Mouse (Mus musculus) heart, postnatal 0 days (tissue): Measurements from ENCODE around the gene Runx2. TPM values are rescaled to one million over a fixed set of nuclear protein-coding genes. Genes with fewer than 3 reads are reported as not detected.

Experiments used
- ATAC-seq: fragments of 200-750 bp; cut with Nextera tagmentation; 2 replicates; pipeline ENCODE4 v1.8.0; 2017; ENCODE audit warnings: low read depth, moderate number of reproducible peaks, moderate library complexity; ENCODE audit not compliant: insufficient read depth
- DNase-seq: peaks from one replicate; pipeline ENCODE4 v3.0.0-alpha.2; 2016; ENCODE audit warnings: low spot score
- H3K27ac ChIP-seq: fragments of 300-500 bp; sonication (generic); 2 replicates; pipeline ENCODE4 v1.5.1; 2014; ENCODE audit warnings: low read depth, mild to moderate bottlenecking
- H3K27me3 ChIP-seq: fragments of 300-500 bp; sonication (generic); 2 replicates; pipeline ENCODE4 v1.6.1; 2014; ENCODE audit warnings: low read length, mixed read lengths; ENCODE audit not compliant: control insufficient read depth, insufficient read depth
- H3K36me3 ChIP-seq: fragments of 300-500 bp; sonication (generic); replicated peaks from 2 replicates; pipeline ENCODE4 v1.6.1; 2014; ENCODE audit warnings: low read length, mixed read lengths; ENCODE audit not compliant: control insufficient read depth, insufficient read depth
- H3K4me1 ChIP-seq: fragments of 300-500 bp; sonication (generic); 2 replicates; pipeline ENCODE4 v1.6.1; 2014; ENCODE audit warnings: antibody characterized with exemption; ENCODE audit not compliant: control insufficient read depth, insufficient read depth
- H3K4me2 ChIP-seq: fragments of 300-500 bp; sonication (generic); 2 replicates; pipeline ENCODE4 v1.6.1; 2014; ENCODE audit warnings: low read depth, mild to moderate bottlenecking, low read length, moderate library complexity
- H3K4me3 ChIP-seq: fragments of 300-500 bp; sonication (generic); 2 replicates; pipeline ENCODE4 v1.5.1; 2014; ENCODE audit warnings: low read depth, low read length
- H3K9ac ChIP-seq: fragments of 300-500 bp; sonication (generic); replicated peaks from 2 replicates; pipeline ENCODE4 v1.6.1; 2014; ENCODE audit warnings: low read depth, low read length, mixed read lengths
- H3K9me3 ChIP-seq: fragments of 300-500 bp; sonication (generic); replicated peaks from 2 replicates; pipeline ENCODE4 v1.6.1; 2016; ENCODE audit warnings: low read length; ENCODE audit not compliant: control insufficient read depth
- CTCF ChIP-seq: IDR thresholded peaks from 2 replicates; pipeline ENCODE4 v1.5.1; 2016; ENCODE audit warnings: antibody characterized with exemption, control low read depth, low read depth
- EP300 ChIP-seq: IDR thresholded peaks from 2 replicates; pipeline ENCODE4 v1.6.1; 2016; ENCODE audit warnings: antibody characterized with exemption, low read depth
- WGBS: fragments of 180-500 bp; shearing (Covaris S2); extraction: QIAGEN DNeasy Blood & Tissue Kit; methylation state at CpG from one replicate; pipeline ENCODE4 v1.1.7; 2014; 5-methylcytosine and 5-hydroxymethylcytosine counted together
- polyA plus RNA-seq: library from polyadenylated mRNA; unstranded; fragments of >200 nt; fragmentation: Nextera tagmentation; extraction: Ambion mirVana; gene quantifications from 2 replicates; pipeline ENCODE4 v1.2.1, GENCODE M21; 2015
- total RNA-seq: library from RNA; depleted of rRNA; stranded (reverse); fragments of >200 nt; gene quantifications from 2 replicates; pipeline ENCODE4 v1.2.3, GENCODE M21; 2014; ENCODE audit warnings: low replicate concordance

Gene Runx2
- total and polyA plus RNA-seq, 2 experiments from 2014 or later, result 0.04 TPM; not detected in 1

DNA sequence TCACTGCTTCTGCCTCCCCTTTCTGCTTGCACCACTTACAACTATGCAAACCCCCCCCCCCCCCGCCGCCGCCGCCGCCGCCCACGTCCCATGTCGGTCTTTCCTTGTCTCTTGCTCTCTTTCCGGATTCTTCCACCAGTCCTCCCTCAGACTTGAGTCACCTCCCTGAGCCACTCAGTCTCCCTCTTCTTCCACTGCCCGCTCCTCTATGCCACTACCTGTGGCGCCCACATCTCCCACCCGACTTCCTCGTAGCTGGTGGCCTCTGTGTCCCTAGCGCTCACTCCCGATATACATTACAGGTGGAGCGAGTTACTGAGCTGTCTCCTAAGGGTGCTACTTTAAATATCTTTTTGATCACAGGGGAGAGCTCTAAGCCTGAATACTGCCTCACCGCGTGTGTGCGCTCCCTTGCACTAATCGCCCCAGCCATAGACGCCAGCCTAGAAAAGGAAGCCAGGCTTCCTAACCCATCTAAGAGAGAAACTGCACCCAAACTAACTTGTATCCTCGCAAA, 76.4 kb downstream of the Runx2 start:
- H3K27ac ChIP-seq, result no peak overlapping the region
- H3K36me3 ChIP-seq, result no peaks in the 10 kb centered on the region
- ATAC-seq (no peak), DNase-seq (no peak)
- TF ChIP-seq CTCF (no peak), EP300 (no peak)
- peak overlapping the region; percentile 35; the same call in 1 of the 2 replicates for H3K4me2 ChIP-seq
- no peak overlapping the region for H3K9ac ChIP-seq
- H3K27me3 ChIP-seq, result peaks cover 66% of the 10 kb centered on the region
- H3K4me1 ChIP-seq, result peaks cover 11% of the 10 kb centered on the region; the same call in 1 of the 2 replicates
- peak overlapping the region; percentile 11 for H3K4me3 ChIP-seq
- H3K9me3 ChIP-seq, result no peaks in the 10 kb centered on the region
- WGBS, result 3% methylated on average over 19 of the region's 22 CpGs

DNA sequence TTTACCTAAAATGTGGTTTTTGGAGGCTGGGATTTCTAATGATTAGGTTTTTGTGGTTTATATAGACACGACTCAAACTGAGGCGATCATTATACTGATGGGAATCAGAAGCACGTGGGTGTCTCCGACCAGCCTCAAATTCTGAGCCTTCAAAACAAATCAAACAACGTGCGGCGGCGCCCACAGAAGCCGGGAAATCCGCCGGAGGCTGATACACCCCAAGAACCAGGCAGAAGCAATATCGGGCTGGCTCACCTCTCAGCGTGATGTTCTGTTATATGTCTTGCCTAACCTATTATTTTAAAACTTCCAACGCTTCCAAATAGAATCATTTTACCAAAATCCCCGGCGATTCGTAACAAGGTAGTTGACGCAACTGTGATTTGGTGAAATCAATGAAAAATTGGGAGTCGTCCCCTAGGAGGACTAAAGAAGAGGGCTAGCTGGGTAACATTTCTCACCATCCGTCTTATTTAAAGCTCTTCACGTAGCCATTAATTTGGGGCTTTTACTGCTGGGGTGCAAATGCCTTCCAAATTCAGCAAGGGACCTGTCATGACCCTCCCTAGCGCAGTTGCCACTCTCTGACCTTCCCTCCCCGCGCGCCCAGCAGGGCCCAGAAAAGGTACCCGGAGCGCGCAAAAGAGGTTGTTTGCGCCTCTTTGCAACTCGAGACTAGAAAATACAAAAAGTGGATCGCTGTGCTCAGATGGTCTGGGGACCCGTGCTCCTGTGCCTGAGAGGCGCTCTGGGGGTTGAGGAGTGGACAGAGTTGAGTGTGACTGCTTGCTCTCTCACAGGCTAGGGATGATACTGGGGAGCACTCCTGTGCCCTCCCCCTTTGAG, 77.1 kb downstream of the Runx2 start:
- Histone ChIP-seq H3K4me3 (peak overlapping the region; percentile 11), H3K4me2 (peak overlapping the region; percentile 35; the same call in 1 of the 2 replicates), H3K9ac (no peak overlapping the region), H3K27me3 (peaks cover 71% of the 10 kb centered on the region), H3K9me3 (no peaks in the 10 kb centered on the region), H3K36me3 (no peaks in the 10 kb centered on the region), H3K27ac (no peak overlapping the region), H3K4me1 (peaks cover 11% of the 10 kb centered on the region; the same call in 1 of the 2 replicates)
- no peak for DNase-seq
- WGBS, result 3% methylated on average over 33 of the region's 33 CpGs
- TF ChIP-seq CTCF (no peak), EP300 (no peak)
- no peak for ATAC-seq

DNA sequence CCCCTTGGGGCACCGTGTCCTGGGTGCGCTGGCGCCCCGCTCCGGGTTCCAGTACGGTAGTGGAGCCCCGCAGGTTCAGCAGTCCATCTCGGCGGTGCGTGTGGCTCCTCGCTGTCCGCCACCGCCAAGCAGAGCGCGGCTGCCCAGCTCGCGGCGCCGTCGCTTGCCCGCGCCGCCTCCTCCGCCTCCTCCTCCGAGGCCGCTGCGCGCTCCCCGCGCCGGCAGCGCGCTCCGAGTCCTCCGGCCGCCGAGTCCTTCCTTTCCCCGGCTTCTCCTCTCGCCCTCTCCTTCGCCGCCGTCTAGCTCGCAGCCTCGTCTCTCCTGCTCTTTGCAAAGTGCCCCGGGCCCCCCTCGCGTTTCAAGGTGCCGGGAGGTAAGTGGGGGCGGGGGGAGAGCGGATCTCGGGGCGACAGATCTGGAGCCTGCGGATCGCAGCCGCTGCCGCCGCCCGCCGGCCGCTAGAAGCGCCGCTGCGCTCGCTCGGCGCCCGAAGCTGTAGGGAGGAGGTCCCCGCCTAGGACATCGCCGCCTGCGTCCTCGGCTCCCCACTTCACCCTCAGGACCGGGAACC, 78.5 kb downstream of the Runx2 start:
- peaks cover 78% of the 10 kb centered on the region for H3K27me3 ChIP-seq
- WGBS, result under 1% methylated on average over 63 of the region's 73 CpGs
- H3K36me3 ChIP-seq, result no peaks in the 10 kb centered on the region
- peak overlapping the region; percentile 27; the same call in 1 of the 2 replicates for H3K9ac ChIP-seq
- DNase-seq (peak; percentile 60), ATAC-seq (peak; percentile 81)
- no peaks in the 10 kb centered on the region for H3K9me3 ChIP-seq
- H3K27ac ChIP-seq, result no peak overlapping the region
- TF ChIP-seq EP300, result no peak
- peak; percentile 27; the same call in 1 of the 2 replicates for TF ChIP-seq CTCF
- peak overlapping the region; percentile 67 for H3K4me3 ChIP-seq
- H3K4me2 ChIP-seq, result peak overlapping the region; percentile 79
- H3K4me1 ChIP-seq, result peaks cover 11% of the 10 kb centered on the region; the same call in 1 of the 2 replicates

DNA sequence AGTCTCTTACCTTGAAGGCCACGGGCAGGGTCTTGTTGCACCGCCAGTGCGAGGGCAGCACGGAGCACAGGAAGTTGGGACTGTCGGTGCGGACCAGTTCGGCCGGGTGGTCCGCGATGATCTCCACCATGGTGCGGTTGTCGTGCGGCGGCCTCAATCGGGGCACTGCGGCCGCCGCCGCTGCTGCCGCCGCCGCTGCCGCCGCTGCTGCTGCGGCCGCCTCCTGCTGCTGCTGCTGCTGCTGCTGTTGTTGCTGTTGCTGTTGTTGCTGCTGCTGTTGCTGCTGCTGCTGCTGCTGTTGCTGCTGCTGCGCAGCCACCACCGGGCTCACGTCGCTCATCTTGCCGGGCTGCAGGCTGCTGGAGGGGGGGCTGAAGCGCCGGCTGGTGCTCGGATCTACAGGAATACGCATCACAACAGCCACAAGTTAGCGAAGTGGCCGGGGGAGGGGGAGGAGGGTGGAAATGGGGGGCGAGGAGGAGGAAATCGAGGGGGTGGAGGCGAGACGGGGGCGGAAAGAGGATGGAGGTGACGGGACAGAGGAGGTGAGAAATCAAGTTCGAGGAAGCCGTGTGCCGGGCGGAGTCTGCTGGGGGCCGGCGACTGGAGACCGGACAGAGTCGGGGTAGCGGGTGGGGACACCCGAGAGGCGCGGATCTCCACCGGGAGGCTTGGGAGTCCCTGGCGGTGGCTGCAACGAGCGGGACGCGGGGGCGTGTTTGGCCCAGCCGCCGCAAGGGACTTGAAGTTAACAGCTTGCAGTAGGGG, 79.2 kb downstream of the Runx2 start:
- DNase-seq (no peak), ATAC-seq (peak; percentile 34; the same call in 1 of the 2 replicates)
- TF ChIP-seq EP300 (no peak), CTCF (no peak)
- no peak overlapping the region for H3K27ac ChIP-seq
- WGBS, result under 1% methylated on average over 57 of the region's 64 CpGs
- no peaks in the 10 kb centered on the region for H3K36me3 ChIP-seq
- H3K4me3 ChIP-seq, result peak overlapping the region; percentile 67
- H3K9ac ChIP-seq, result peak overlapping the region; percentile 20; the same call in 1 of the 2 replicates
- H3K27me3 ChIP-seq, result peaks cover 82% of the 10 kb centered on the region
- H3K4me1 ChIP-seq, result peaks cover 11% of the 10 kb centered on the region; the same call in 1 of the 2 replicates
- H3K9me3 ChIP-seq, result no peaks in the 10 kb centered on the region
- peak overlapping the region; percentile 79 for H3K4me2 ChIP-seq
